Mouse (Mus musculus): ENCODE results near the gene Tnfrsf9. TPM values are rescaled to one million over a fixed set of nuclear protein-coding genes. Genes with fewer than 3 reads are reported as not detected.
"Not testable (repeated sequence)": the region's sequence is repeated elsewhere in the genome, so short reads cannot be mapped to it uniquely, and the experiment has no call there.

The Tnfrsf9 gene
- total RNA-seq (2022): under 1 TPM; 0.12 to 0.29 (median 0.22) TPM

DNA sequence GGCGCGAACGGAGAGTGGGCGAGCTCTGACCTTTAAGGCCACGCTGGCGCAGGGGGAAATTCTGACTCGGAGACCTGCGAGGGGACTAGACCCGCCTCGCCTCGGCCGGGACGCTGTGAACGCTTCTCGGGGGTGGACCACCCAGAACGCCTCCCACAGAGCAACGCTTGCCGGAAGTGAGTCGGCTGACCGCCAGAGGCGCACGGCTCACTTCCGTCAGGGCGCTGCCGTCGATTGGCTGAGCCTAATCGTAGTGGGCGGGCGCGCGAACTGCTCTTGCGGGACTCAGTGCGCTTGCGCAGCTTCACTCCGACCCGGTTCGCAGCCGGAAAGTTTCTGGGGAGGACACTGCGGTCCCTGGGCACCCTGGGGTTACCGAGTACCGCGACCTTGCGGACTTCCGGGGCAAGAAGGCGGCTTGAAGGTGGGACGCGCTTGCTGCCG lies at the start of gene Tnfrsf9, which contains the start of gene Park7:
Tnfrsf9 (plus strand) TSS at position 273 of the 444 bp plus-strand sequence.
Park7 (minus strand) TSS at position 148 of the 444 bp plus-strand sequence.
- DNase-seq (ENCODE audit: low spot score): peak; percentile 96

DNA sequence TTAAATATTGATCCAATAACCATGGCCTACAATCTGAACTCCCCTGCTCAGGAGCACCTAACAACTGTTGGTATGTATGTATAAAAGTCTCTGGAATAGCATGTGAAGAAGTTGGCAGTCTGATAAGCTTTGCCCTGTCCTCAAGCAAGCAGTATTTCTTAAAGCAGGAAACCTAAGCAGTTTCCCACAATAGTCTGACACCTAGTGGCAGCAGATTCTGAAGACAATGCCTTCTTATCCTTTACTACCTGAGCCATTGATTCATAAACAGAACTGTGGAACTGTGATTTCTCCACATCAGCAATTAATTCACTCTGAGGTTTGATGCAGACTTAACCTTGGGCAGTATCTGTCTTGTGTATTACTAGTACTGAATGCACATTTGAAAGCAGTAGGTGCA lies 49.0 kb upstream of the Tnfrsf9 start:
- no peak for DNase-seq (ENCODE audit: low spot score)

DNA sequence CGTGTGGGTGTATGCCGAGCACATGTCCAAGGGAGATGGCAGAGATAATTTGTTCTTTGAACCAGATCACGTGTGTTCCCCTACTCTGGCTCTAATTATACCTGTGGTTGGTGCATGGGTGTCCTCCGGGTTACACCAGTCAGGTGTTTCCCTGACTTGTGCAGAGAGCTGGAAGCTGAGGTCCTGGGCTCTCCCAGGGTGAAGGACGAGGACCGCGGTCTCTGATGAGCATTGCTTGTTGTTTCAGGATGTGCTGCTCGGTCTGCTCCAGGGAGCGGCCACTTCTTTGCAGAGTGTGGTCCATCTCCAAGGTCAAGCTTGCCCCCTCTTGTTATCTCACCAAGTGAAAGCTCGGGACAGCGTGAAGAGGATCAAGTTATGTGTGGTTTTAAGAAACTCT lies 48.3 kb upstream of the Tnfrsf9 start:
- DNase-seq (ENCODE audit: low spot score): no peak

- DNase-seq (ENCODE audit: low spot score): no peak
Measured at GRCm38 (mm10) chr4:150866494-150866893, 47.9 kb upstream of the Tnfrsf9 start.

DNA sequence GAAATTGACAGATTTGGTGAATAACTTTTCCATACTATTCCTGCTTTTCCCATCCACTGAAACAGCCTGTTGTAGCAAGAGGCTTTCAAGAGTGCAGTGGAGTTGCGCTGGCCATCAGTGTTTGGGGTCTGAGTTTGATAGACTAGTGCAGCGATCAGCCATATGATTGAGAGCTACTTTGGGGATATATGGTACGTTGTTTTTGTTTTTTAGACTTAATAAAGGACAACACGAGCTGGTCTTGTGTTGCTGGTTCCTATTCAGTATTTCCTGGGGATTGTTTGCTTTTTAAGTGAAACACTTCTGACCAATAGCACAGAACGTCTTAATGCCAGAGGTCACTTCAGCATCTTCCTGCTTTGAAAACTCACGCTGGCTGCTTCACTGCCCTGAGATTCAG lies 46.2 kb upstream of the Tnfrsf9 start:
- no peak for DNase-seq (ENCODE audit: low spot score)

GRCm38 (mm10) chr4:150868859-150869258 lies 45.5 kb upstream of the Tnfrsf9 start:
- DNase-seq (ENCODE audit: low spot score): no peak

DNA sequence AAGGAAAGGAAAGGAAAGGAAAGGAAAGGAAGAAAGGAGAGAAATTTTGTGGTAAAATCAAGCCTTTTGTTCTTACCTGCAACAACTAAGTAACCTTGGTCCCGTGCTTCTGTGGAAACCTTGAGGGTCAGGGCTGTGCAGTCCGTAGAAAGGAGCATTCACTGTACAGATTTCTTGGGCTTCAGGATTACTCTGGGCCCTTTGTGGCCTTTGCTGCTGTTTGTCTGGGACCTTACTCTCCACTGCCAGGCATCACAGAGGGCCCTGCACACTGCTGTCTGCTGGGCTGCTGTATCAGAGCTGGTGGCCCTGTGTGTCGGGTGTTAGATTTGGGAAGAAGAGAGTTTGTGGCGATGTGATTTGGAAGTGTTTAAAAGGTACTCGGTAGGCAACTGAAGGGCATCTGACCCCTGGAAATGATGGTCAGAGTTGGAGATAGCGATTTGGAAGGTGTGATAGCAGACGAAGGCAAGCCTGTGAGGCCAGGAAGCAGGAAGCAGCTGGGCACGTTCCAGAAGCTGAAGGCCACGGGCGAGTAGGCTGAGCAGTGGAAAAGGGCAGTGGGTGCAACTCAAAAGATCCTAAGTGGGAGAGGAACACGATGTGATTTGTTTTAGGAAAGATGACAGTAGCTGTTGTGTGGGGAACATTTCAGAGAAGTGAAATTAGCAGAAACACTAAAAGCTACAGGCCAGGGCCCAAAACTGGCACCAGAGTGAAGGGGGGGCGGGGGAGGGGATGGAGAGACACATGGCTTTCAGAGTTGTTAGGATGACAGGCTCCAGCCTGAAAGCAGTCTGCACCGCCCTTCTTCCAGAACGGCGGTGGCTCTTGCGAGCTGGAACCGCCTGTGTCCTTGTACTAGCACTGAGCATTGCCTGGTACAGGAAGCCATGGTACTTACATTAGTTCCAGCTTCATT lies 44.8 kb upstream of the Tnfrsf9 start:
- no peak for DNase-seq (ENCODE audit: low spot score)

GRCm38 (mm10) chr4:150870963-150871391 lies 43.4 kb upstream of the Tnfrsf9 start:
- no peak for DNase-seq (ENCODE audit: low spot score)

GRCm38 (mm10) chr4:150871392-150872138 lies 42.8 kb upstream of the Tnfrsf9 start:
- DNase-seq (ENCODE audit: low spot score): peak; percentile 68

- no peak for DNase-seq (ENCODE audit: low spot score)
Measured at GRCm38 (mm10) chr4:150872139-150872651, 42.2 kb upstream of the Tnfrsf9 start.

DNA sequence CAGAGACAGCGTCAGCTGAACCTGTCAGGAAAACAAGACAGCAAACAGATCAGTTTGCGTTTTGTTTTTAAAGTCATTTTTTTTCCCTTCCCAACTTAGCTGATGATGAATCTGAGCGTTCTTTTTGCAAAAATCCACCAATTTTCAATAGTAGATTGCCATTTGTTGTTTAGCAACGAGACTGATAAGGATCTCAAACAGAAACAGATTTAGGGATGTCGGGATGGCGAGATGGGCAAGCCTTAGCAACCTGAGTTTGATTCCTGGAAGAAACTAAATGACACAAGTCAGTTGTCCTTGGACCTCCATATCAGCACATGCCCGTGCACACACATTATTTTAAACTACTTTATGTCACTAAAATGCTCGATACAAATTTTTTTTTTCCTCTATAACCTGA lies 41.7 kb upstream of the Tnfrsf9 start:
- DNase-seq (ENCODE audit: low spot score): no peak

GRCm38 (mm10) chr4:150874416-150874815 lies 39.9 kb upstream of the Tnfrsf9 start:
- not testable (repeated sequence) for DNase-seq (ENCODE audit: low spot score)

DNA sequence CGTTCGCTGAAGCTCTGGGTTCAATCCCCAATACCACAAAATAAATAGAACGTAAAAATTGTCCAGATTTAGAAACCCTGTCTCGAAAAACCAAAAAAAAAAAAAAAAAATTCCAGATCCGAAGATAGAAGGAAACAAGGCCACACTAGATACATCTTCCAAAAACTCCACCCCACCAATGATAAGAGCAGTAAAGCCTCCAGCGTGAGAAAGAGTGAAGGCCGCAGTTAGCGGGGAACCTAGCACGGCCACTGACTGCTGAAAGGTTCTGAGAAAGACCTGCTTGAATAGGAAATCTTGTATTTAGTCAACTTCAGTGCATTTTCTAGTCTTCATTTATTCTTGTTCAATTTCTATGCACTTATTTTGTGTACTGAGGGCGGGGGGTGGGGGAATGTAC lies 39.0 kb upstream of the Tnfrsf9 start:
- no peak for DNase-seq (ENCODE audit: low spot score)

DNA sequence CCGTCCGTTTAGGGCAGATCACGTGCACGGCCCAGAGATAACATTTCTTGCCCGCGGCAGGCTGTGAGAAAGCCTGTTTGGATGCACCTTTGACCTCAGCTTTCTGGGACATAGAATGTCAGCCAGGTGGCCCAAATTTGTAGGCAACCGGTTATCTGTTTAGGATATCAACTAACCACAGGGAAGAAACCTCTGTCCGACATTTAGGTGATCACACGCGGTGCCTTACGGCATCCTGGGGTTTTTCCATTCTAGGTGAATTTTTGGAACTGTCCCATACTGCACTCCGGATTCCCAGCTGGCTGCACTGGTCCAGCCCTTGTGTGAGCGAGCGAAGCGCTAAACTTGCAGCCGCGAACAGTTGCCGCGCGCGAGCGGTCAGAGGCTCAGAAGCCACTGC lies 34.7 kb upstream of the Tnfrsf9 start:
- DNase-seq (ENCODE audit: low spot score): no peak

GRCm38 (mm10) chr4:150880364-150880763 lies 34.0 kb upstream of the Tnfrsf9 start:
- no peak for DNase-seq (ENCODE audit: low spot score)

DNA sequence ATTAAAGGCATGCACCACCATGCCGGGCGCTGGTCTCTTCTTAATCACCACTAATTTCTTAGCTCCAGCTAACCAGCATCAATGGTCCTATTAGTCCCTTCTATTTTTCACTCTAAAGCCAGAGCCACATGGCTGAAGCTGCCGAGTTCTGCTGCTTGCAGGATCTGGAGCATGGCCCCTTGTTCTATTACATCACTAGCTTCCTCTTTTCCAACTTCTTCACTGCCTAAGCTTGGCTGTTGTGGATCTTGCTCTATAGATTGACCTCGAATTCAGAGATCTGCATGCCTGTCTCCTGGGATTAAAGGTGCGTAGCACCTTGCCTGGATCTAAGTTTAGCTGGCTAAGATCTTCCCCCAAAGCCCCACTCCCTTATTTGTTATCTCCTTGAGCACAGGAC lies 31.7 kb upstream of the Tnfrsf9 start:
- DNase-seq (ENCODE audit: low spot score): no peak

GRCm38 (mm10) chr4:150887903-150888302 lies 26.5 kb upstream of the Tnfrsf9 start:
- no peak for DNase-seq (ENCODE audit: low spot score)

- no peak for DNase-seq (ENCODE audit: low spot score)
Measured at GRCm38 (mm10) chr4:150888492-150888891, 25.9 kb upstream of the Tnfrsf9 start.

DNA sequence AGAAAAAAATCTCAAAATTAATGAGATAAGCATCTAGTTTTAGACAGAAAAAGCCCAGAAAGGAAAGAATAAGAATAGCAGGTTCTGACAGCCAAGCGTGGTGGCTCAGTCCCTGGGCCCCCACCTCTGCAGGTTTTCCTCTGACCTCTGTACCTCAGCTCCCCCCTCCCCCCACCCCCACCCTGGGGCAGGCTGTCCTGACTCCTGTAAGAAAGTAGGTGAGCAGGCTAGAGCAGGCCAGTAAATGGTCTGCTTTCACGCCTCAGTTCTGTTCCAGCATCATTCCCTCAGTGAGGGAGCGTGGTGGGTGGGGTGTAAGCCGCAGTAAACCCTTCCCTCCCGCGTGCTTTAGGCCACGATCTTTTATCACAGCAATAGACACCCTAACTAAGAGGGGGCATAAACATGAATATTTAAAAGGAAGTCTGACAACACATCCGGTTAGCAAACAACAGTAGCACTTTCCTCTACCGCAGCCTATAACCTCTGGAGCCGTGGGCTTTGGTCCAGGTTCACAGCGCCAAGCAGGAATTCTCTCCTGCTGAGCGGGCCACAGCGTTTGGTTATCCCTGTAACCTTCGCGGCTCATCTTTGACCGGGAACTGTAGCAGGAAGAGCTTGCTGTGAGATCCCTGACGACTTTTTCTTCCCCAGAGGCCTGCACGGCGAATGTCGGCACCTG lies 24.9 kb upstream of the Tnfrsf9 start:
- no peak for DNase-seq (ENCODE audit: low spot score)

- no peak for DNase-seq (ENCODE audit: low spot score)
Measured at GRCm38 (mm10) chr4:150889955-150890315, 24.4 kb upstream of the Tnfrsf9 start.

DNA sequence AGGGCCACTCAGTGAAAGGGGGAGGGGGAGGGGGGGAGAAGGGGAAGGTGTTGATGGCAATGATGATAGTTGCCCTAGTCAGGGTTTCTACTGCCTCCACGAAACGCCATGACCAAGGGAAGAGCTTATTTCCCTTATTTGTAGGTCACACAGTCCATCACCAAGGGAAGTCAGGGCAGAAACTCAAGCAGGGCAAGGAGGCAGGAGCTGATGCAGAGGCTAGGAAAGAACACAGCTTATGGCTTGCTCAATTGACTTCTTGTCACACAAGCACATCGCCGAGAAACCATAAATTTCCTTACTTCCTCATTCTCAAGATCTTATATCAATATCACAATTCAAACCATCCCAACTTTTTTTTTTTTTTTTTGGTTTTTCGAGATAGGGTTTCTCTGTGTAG lies 23.1 kb upstream of the Tnfrsf9 start:
- DNase-seq (ENCODE audit: low spot score): no peak
